Mouse (Mus musculus): ENCODE data around the gene D630003M21Rik. TPM values are rescaled to one million over a fixed set of nuclear protein-coding genes. Genes with fewer than 3 reads are reported as not detected.

Gene D630003M21Rik
- total RNA-seq, 1 experiment from 2014 or later: not detected

DNA sequence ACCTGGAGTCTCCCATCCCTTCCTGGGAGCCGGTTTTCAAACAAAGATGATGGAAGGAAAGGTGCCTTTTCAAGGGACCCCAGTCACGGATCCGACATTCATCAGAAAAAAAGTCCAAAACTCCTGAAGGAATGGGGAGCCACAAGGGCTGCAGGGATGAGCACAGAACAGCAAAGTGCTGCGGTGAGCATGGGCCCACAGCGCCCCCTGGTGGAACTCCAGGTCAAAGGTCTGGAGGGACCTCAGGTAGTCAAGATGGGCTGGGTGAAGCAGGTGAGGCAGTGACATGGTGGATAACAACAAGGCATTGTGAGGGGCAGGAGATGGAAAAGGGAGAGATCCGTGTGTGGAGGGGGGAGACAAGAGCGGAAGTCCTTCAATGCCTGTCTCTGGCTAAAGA, 24.9 kb downstream of the D630003M21Rik start:
- peak; percentile 51; the same call in 1 of the 2 replicates for ATAC-seq (replicated peaks; ENCODE audit: low read depth, poor library complexity, severe bottlenecking)

DNA sequence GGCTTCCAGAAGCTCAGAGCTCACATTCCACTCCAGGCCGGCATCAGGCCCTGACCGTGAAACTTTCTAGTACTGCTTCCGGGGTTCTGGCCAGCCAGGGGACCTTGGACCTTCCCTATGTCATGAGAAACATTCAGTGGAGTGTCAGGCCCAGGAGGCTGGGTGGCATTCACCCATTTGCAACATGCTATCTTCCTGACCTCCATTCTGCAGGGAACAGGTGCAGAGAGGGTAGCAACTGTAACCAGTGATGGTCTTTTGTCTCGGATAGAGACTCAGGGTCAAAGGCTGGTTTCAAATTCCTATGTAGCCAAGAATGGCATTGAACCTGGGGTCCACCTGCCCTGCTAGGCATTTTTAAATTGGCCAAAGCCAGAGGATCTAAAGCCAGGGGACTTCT, 25.3 kb downstream of the D630003M21Rik start:
- no peak for ATAC-seq (replicated peaks; ENCODE audit: low read depth, poor library complexity, severe bottlenecking)

DNA sequence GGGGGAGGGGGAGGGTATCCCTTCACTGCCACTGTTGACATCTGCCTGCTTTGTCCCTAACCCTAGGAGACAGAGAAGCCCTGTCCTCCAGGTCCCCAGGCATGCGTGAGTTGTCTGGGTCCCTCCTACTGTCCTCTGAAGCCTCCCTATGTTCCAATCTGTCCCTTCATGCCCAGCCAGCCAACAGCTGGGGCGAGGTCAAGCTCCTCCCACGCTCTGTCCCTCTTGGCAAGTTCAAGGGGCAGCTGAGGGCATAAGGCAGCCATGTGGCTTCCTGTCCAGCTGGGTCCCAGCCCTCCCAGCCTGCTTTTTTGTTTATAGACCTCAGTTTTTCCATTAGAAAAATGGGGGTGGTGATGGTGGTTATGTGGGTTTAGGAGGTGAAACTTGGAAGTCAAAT, 29.7 kb downstream of the D630003M21Rik start:
- ATAC-seq (replicated peaks; ENCODE audit: low read depth, poor library complexity, severe bottlenecking): no peak

DNA sequence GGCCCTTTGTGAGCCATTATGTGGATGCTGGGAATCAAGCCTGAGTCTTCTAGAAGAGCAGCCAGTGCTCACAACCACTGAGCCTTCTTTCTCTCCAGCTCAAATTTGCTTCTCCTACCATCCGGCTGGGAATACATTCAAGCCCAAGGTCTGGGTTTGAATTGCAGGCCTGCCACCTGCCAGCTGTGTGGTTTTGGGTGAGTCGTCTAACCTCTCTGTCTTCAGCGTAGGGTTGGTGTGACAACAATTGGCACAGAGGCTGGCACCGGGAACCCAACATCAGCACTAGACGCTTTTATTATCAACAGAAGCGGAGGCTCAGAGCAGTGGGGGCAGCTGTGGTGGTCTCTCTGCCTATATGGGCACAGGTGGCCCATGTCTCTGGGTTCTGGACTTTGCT, 30.2 kb downstream of the D630003M21Rik start:
- ATAC-seq (replicated peaks; ENCODE audit: low read depth, poor library complexity, severe bottlenecking): no peak

DNA sequence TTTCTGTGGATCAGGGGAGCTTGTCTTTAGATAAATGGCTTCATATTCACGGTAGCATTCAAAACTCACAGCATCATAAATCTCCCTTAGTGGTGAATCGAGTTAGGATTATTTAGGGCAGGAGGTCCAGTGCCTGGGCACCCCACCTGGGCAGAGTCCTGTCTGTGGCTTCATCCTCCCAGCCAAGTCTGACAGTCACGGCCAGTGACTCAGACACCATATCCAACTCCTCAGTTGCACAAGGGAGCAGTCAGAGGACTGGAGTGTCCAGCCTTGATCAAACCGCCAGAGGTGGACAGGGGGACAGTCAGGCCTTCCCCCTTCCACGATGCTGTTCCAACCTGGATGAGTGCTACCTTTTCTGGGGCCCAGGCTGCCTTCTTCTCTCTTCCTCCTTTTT, 31.1 kb downstream of the D630003M21Rik start:
- no peak for ATAC-seq (replicated peaks; ENCODE audit: low read depth, poor library complexity, severe bottlenecking)

DNA sequence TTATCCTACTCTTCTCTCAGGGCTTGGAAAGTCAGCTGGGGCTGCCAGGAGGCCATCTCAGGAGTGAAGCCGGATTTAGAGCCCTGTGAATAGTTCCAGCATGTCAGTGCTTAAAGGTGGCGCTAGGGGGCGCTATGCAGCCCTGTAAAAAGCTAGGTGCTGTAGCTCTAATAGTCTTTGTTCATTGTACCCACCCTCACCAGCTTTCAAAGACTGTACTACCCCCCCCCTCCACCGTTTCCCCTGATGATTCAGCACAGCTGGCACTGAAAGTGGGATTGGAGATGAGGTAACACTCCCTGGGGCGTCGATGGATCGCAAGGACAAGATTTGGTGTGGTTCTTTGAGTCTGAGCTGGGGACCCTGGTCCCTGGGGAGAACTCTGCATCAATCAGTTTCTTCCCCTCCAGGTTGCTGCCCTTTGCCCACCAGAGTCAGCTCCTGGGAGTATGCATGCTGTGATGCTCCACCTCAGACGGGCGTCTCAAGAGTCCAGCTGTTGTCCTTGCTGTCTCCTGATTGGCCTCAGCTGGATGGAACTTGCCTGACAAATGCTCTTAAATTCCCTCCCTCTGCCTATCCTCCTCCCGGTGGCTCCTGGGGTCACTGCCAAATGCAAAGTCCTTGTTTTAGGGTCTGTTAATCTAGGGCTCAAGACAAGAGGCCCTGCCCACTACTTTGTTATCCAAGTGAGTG, 33.9 kb downstream of the D630003M21Rik start:
- peak; percentile 61 for ATAC-seq (replicated peaks; ENCODE audit: low read depth, poor library complexity, severe bottlenecking)

DNA sequence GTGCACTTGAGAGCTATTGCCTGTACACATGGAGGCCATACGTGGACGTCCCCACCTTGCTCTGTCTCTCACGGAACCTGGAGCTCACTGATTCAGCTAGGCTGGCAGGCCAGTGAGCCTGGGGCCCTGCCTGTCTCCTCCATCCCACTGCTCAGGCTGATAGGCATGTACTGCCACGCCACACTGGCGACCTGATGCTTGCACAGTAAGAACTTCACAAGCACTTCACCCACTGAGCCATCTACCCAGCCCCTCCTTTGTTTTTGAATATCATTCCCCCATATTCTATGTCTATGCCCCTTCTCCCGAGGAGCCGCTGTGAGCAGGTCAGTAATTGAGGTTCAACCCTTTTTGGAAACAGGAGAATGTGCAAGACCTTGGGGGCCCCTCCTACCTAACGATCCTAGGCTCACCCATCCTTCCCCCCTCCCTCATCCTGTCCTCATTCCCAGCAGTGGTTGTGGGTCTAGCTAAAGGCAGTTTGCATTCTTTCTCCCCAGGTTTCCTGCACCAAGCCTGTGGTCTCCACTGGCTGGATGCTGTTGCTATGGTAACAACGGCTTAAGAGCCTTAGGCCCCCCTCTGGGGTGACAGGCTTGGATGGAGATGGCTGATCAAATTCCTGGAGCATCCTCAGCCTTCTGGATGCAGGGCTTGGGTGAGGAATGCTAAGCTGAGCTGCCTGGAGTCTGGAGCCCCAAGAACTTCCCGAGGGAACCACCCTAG, 35.2 kb downstream of the D630003M21Rik start:
- no peak for ATAC-seq (replicated peaks; ENCODE audit: low read depth, poor library complexity, severe bottlenecking)

DNA sequence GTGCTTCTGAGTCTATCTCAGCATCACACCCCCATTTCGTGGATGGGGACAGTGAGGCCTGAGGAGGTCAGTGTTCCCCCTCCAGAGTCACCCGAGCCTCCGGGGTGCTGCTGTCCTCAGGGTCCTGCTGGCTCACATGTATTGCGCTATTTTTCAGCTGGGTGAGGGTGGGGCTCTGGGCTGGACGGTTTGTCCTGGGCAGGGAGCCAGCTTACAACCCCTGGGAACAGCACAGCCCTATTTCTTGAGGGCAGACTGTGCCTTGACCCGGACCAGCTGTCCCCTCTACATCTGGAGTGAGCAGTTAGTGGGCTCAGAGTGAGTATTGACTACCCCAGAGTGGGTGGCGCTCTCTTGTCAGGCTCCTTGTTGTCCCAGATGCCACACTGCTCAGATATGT, 37.9 kb downstream of the D630003M21Rik start:
- no peak for ATAC-seq (replicated peaks; ENCODE audit: low read depth, poor library complexity, severe bottlenecking)

DNA sequence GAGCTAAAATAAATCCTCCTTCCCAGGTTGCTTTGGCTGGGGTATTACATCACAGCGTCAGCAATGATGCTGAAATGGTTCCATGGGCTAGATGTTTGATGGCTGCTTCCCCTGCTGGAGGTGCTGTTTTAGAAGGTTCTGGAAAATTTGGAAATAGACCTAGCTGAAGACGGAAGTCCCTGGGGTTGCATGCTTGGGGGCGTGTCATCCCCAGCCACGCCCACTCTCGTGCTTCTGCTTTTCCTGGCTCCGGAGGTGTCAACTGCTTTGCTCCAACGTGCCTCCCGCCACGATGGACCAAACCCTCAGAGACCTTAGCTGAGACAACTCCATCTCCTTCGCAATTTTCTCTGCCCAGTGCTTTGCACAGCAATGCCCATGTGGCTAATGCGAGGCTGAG, 39.6 kb downstream of the D630003M21Rik start:
- ATAC-seq (replicated peaks; ENCODE audit: low read depth, poor library complexity, severe bottlenecking): peak; percentile 54; the same call in 1 of the 2 replicates

DNA sequence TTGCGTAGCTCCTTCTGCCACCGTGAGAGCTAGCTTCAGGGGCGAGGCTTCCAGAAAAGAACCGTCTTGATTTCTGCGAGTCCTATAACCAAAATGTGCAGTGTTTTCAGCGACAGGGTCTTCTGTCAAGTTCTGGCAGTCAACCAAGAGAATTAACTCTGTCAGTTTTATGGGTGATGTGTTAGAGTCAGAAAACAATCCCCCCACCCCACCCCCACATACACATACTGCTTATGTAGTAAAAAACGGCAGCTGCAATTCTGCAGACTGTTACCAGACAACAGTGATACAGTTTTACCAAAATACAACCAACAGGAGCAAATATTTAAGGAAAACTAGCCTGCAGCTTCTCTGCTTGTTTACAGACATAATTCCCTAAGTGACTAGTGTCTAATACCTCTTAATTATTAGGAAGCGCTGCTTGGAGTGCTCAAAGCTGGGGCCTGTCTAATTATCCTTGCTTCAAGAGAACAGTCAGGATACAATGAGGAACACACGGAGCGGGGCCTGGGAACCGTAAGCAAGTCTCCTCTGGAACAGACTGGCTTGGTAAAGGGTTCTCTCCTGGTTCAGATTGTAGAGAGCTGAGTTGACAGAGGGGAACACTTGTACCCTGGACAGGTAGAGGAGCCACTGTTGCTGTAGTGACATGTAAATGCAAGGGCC, 42.7 kb downstream of the D630003M21Rik start:
- no peak for ATAC-seq (replicated peaks; ENCODE audit: low read depth, poor library complexity, severe bottlenecking)

DNA sequence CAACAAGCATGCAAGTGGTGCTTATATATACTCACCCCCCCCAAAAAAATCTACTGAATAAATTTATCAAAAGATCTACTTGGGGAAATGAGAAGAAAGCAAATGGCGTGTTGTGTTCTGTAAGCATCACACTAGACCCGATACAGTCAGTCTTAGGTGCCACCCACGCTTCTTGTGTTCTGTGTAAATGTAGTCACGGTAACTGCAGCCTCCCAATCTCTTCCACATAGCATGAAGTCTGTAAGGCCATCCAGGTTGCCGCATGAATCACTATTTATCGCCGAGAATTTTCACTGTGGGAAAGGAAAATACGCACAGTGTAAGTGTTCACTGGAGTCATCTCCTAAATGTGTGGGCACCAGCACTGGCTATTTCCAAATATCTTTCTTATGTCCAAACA, 45.8 kb downstream of the D630003M21Rik start:
- ATAC-seq (replicated peaks; ENCODE audit: low read depth, poor library complexity, severe bottlenecking): no peak

DNA sequence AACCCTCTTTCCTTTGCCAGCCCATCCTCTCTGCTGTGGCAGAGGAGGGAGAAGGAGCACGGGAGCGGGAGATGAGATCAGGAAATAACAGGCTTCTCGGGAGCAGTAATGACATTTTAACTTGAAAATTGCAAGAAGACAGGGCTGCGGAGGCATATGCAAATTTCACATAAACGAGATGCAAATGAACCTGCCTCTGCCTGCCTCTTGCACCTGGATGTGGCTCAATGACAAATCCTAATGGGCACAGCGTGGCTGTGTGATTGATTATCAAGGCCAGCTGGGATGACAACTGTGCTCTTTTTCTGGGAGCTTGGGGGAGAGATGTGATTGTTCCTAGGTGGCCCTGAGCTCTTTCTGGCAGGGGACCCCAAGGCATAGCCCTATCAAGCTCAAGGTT, 47.1 kb downstream of the D630003M21Rik start:
- no peak for ATAC-seq (replicated peaks; ENCODE audit: low read depth, poor library complexity, severe bottlenecking)

DNA sequence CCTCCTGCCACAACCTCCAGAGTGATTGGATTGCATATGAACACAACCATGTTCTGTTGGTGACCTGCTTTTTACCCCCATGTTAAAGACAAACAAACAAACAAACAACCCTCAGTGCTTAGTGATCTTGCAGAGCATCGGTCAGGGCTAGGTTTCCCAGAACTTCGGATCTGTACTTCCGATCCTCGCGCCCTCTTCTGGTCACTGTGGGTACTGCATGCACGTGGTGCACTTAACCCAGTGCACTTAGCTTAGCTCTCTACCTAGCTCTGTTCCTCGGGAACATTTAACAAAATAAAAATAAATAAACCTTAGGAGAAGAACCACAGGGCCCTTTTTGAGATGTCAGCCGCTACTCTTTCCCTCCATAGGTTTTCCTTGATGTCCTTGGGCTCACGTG, 48.2 kb downstream of the D630003M21Rik start:
- ATAC-seq (replicated peaks; ENCODE audit: low read depth, poor library complexity, severe bottlenecking): no peak

DNA sequence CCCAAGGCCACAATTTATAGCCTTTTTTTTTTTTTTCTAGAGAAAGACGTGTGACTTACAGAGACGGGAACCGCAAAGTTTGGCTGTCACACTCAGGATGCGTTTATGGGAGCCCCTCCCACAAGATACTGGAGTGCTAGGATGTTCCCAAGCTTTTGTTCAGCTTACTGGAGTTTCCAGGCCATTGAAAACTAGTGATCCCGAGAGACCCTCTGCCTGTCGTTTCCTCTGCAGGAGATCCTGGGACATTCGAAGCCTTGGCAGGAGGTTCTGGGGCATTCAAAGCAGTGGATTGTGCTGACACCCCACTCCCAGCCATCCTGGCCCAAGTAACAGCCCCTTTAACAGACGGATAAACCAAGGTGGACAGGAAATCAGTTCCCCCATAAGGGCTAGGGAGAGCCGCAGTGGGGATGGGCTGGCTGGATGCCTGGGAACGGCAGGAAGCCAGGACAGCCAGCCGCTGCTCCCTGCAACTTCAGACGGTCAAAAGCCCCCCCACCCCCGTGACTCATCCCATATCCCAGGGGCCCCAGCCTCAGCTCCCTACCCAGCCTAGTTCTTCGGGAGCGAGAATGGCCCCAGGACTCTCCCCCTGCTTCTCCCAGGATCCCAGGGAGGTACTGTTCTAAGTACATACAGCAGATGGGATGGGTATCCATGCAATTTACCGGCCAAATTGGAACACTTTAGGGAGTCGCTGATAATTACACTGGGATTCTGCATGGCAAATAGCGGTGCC, 49.5 kb downstream of the D630003M21Rik start:
- no peak for ATAC-seq (replicated peaks; ENCODE audit: low read depth, poor library complexity, severe bottlenecking)

DNA sequence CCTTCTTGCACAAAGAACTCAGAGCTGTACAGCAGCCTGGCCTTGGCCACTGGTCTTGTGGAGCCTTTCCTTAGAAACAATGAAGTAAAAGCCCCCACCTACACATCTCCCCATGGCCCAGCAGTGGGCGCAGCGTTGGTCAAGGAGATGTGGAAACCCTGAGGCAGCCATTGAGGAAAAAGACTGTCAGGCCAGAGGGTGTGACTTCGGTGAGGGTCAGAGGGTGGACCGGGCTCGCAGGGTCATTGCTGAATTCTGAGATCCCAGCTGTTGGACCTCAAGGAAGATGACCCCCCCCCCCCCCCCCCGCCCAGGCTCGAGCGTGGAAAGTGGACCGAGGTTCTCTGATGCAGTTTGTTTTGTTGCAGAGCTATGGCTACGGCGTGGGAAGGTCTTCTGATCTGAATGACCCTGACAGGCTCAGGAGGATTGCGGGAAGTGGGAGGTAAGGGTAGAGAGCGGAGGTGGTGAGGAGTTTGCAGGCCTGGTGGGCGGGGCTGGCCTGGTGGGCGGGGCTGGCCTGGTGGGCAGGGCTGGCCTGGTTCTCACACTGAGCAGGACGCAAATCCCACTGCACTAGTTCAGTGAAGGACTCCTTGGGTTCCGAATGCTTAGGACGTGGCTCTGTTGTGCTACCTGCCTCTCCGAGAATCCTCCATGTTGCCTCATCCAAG, 50.2 kb downstream of the D630003M21Rik start:
- ATAC-seq (replicated peaks; ENCODE audit: low read depth, poor library complexity, severe bottlenecking): peak; percentile 39

DNA sequence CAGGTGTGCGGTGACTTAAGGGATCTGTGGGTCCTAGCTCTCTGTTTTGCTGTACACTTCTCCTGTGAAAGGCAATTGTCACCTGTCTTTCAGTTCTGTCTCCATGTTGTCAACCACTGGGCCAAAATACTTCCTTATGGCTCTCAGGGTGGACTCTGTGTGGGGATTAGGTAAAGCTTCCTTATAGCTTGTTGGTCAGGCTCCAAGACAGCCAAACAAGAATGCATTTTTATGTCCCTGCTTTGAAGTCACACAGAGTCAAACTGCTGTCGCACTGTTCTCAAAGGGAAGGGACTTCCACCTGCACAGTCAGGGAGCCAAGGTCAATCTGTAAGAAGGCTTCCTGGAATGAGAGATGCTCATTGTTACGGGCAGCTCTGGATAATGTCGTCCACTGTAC, 50.9 kb downstream of the D630003M21Rik start:
- no peak for ATAC-seq (replicated peaks; ENCODE audit: low read depth, poor library complexity, severe bottlenecking)

DNA sequence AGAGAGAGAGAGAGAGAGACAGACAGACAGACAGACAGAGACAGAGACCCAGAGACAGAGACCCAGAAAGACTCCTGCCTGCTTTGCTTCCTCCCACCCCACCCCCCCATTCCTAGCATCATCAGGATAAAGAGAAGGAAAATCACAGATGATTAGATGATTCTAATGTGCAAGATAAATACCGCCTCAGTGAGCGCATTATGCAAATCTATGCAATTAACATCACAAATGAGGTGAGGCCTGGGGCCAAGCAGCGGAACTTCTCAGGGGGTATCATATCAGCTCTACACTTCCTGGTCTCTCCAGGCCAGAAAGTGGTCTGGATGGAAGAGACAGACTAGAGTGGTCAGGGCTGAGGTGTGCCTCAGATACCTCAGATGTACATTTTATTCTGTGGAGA, 51.4 kb downstream of the D630003M21Rik start:
- no peak for ATAC-seq (replicated peaks; ENCODE audit: low read depth, poor library complexity, severe bottlenecking)

DNA sequence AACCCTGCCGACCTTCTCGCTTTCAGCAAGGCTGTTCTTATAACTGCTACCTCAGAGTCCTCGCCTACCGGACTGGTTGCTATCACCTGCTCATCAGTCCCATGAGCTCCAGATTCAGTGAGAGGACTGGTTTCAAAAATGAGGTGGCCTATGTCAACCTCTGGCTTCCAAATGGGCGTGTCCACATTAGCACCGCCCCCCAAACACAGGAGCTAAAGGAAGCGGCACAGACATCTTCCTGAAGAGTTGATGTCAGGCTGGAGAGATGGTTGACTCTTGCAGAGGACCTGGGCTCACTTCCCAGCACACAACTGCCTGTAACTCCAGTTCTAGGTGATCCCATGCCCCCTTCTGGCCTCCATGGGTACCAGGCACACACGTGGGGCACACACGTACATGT, 52.3 kb downstream of the D630003M21Rik start:
- ATAC-seq (replicated peaks; ENCODE audit: low read depth, poor library complexity, severe bottlenecking): no peak

DNA sequence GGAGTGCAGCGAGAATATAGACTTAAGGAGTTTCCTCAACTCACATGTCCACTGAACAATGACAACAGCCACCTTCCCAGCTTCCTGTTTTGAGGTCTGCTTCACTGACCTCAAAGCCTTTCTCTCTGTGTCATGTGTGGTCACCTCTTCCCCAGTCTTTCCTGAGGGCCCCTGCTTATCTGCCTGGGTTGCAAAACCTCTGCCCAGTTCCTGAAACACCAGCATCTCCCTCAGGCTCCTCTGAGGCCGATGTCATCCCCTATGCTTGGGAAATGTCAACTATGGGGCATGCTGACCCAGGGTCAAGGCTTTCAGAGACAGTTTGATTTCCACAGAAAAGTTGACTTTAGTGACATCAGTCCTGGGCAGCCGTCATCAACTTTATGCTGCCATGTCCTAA, 53.6 kb downstream of the D630003M21Rik start:
- peak; percentile 77 for ATAC-seq (replicated peaks; ENCODE audit: low read depth, poor library complexity, severe bottlenecking)

DNA sequence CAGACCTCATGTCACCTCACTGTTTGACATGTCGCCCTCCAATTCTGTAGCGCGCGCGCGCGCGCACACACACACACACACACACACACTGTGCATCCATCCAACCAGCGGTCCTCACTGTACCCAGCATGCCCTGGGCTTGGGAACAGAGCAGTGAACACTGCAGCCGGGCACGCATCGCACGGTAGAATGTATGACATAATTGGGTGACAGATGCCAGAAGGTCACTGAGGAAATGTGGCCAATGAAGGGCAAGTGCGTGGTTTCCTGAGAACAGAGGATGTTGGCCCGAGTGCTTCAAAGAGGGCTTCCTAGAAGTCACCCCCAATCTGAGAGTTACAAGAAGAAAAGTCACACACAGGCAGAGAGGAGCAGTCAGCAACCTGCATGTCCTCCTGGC, 54.1 kb downstream of the D630003M21Rik start:
- ATAC-seq (replicated peaks; ENCODE audit: low read depth, poor library complexity, severe bottlenecking): peak; percentile 13
